Mouse (Mus musculus) liver, embryonic 12.5 days (tissue): Measurements from ENCODE around the gene Opcml. TPM values are rescaled to one million over a fixed set of nuclear protein-coding genes. Genes with fewer than 3 reads are reported as not detected.

Source experiments
- ATAC-seq: fragments of 200-750 bp; cut with Nextera tagmentation; 2 replicates; pipeline ENCODE4 v1.8.0; 2017; ENCODE audit warnings: moderate number of reproducible peaks, mild to moderate bottlenecking, moderate library complexity
- H3K27ac ChIP-seq: fragments of 300-500 bp; sonication (generic); 2 replicates; pipeline ENCODE4 v1.5.1; 2016; ENCODE audit warnings: mild to moderate bottlenecking
- H3K27me3 ChIP-seq: fragments of 300-500 bp; sonication (generic); replicated peaks from 2 replicates; pipeline ENCODE4 v1.6.1; 2016; ENCODE audit warnings: mild to moderate bottlenecking, moderate library complexity
- H3K36me3 ChIP-seq: fragments of 300-500 bp; sonication (generic); 2 replicates; pipeline ENCODE4 v1.6.1; 2016; ENCODE audit warnings: mild to moderate bottlenecking, moderate library complexity
- H3K4me1 ChIP-seq: fragments of 300-500 bp; sonication (generic); 2 replicates; pipeline ENCODE4 v1.6.1; 2016
- H3K4me2 ChIP-seq: fragments of 300-500 bp; sonication (generic); 2 replicates; pipeline ENCODE4 v1.6.1; 2016; ENCODE audit warnings: mild to moderate bottlenecking, moderate library complexity
- H3K4me3 ChIP-seq: fragments of 300-500 bp; sonication (generic); 2 replicates; pipeline ENCODE4 v1.5.1; 2016; ENCODE audit warnings: mild to moderate bottlenecking, moderate library complexity
- H3K9ac ChIP-seq: fragments of 300-500 bp; sonication (generic); 2 replicates; pipeline ENCODE4 v1.6.1; 2016; ENCODE audit warnings: mild to moderate bottlenecking, moderate library complexity
- H3K9me3 ChIP-seq: fragments of 300-500 bp; sonication (generic); replicated peaks from 2 replicates; pipeline ENCODE4 v1.6.1; 2016; ENCODE audit warnings: mild to moderate bottlenecking, moderate library complexity
- WGBS: fragments of 180-500 bp; shearing (Covaris S2); methylation state at CpG from one replicate; pipeline ENCODE4 v1.1.7; 2016; ENCODE audit not compliant: insufficient replicate concordance; 5-methylcytosine and 5-hydroxymethylcytosine counted together
- polyA plus RNA-seq: library from polyadenylated mRNA; unstranded; fragments of >200 nt; fragmentation: Nextera tagmentation; extraction: Ambion mirVana; gene quantifications from 2 replicates; pipeline ENCODE4 v1.2.1, GENCODE M21; 2016

The Opcml gene
- polyA plus RNA-seq, 1 experiment from 2014 or later = 0.23 TPM

- no peaks in the 10 kb centered on the region for H3K36me3 ChIP-seq
- no peak for ATAC-seq
- no peak overlapping the region for H3K9ac ChIP-seq
- no peaks in the 10 kb centered on the region for H3K9me3 ChIP-seq
- H3K4me2 ChIP-seq = no peak overlapping the region
- H3K27ac ChIP-seq = no peak overlapping the region
- no peak overlapping the region for H3K4me3 ChIP-seq
- H3K27me3 ChIP-seq = no peaks in the 10 kb centered on the region
- 42% methylated on average over 14 of the region's 14 CpGs for WGBS
- no peaks in the 10 kb centered on the region for H3K4me1 ChIP-seq
These were observed 772.6 kb downstream of the Opcml start for GRCm38 (mm10) chr9:28563066-28563683.

GRCm38 (mm10) chr9:28569041-28569522 lies 778.5 kb downstream of the Opcml start:
- Histone ChIP-seq H3K9me3 (no peaks in the 10 kb centered on the region), H3K4me1 (no peaks in the 10 kb centered on the region), H3K4me2 (no peak overlapping the region), H3K9ac (no peak overlapping the region), H3K27ac (no peak overlapping the region), H3K36me3 (no peaks in the 10 kb centered on the region), H3K27me3 (no peaks in the 10 kb centered on the region), H3K4me3 (no peak overlapping the region)
- WGBS = 13% methylated on average over 8 of the region's 8 CpGs
- no peak for ATAC-seq

GRCm38 (mm10) chr9:28569776-28570175 lies 779.2 kb downstream of the Opcml start:
- Histone ChIP-seq H3K4me1 (no peaks in the 10 kb centered on the region), H3K9me3 (no peaks in the 10 kb centered on the region), H3K36me3 (no peaks in the 10 kb centered on the region), H3K27me3 (no peaks in the 10 kb centered on the region), H3K4me2 (no peak overlapping the region), H3K27ac (no peak overlapping the region), H3K4me3 (no peak overlapping the region), H3K9ac (no peak overlapping the region)
- 36% methylated on average over 2 of the region's 2 CpGs for WGBS
- no peak for ATAC-seq

- no peak for ATAC-seq
- Histone ChIP-seq H3K9me3 (no peaks in the 10 kb centered on the region), H3K4me2 (no peak overlapping the region), H3K4me3 (no peak overlapping the region), H3K27me3 (no peaks in the 10 kb centered on the region), H3K4me1 (no peaks in the 10 kb centered on the region), H3K36me3 (no peaks in the 10 kb centered on the region), H3K9ac (no peak overlapping the region), H3K27ac (no peak overlapping the region)
- WGBS = 43% methylated on average over 2 of the region's 2 CpGs
These were observed 781.1 kb downstream of the Opcml start for GRCm38 (mm10) chr9:28571682-28572081.

- H3K4me2 ChIP-seq = no peak overlapping the region
- no peaks in the 10 kb centered on the region for H3K9me3 ChIP-seq
- no peaks in the 10 kb centered on the region for H3K4me1 ChIP-seq
- no peaks in the 10 kb centered on the region for H3K27me3 ChIP-seq
- no peak overlapping the region for H3K9ac ChIP-seq
- no peak overlapping the region for H3K27ac ChIP-seq
- no peak for ATAC-seq
- no peaks in the 10 kb centered on the region for H3K36me3 ChIP-seq
- 66% methylated on average over 9 of the region's 9 CpGs for WGBS
- no peak overlapping the region for H3K4me3 ChIP-seq
These were observed 781.7 kb downstream of the Opcml start for GRCm38 (mm10) chr9:28572136-28572774.

- H3K4me2 ChIP-seq = no peak overlapping the region
- no peaks in the 10 kb centered on the region for H3K9me3 ChIP-seq
- ATAC-seq = no peak
- H3K4me3 ChIP-seq = no peak overlapping the region
- no peaks in the 10 kb centered on the region for H3K4me1 ChIP-seq
- no peak overlapping the region for H3K27ac ChIP-seq
- no peaks in the 10 kb centered on the region for H3K36me3 ChIP-seq
- H3K9ac ChIP-seq = no peak overlapping the region
- no peaks in the 10 kb centered on the region for H3K27me3 ChIP-seq
These were observed 788.2 kb downstream of the Opcml start for GRCm38 (mm10) chr9:28578730-28579129.

- Histone ChIP-seq H3K27ac (no peak overlapping the region), H3K4me2 (no peak overlapping the region), H3K9ac (no peak overlapping the region), H3K9me3 (no peaks in the 10 kb centered on the region), H3K4me1 (no peaks in the 10 kb centered on the region), H3K27me3 (no peaks in the 10 kb centered on the region), H3K4me3 (no peak overlapping the region), H3K36me3 (no peaks in the 10 kb centered on the region)
- ATAC-seq = no peak
- 62% methylated on average over 3 of the region's 3 CpGs for WGBS
These were observed 796.7 kb downstream of the Opcml start for GRCm38 (mm10) chr9:28587253-28587652.

GRCm38 (mm10) chr9:28587857-28588388 lies 797.3 kb downstream of the Opcml start:
- WGBS = 72% methylated on average over 4 of the region's 4 CpGs
- Histone ChIP-seq H3K4me3 (no peak overlapping the region), H3K9ac (no peak overlapping the region), H3K27ac (no peak overlapping the region), H3K27me3 (no peaks in the 10 kb centered on the region), H3K4me1 (no peaks in the 10 kb centered on the region), H3K9me3 (no peaks in the 10 kb centered on the region), H3K4me2 (no peak overlapping the region), H3K36me3 (no peaks in the 10 kb centered on the region)
- ATAC-seq = no peak

GRCm38 (mm10) chr9:28588488-28588887 lies 797.9 kb downstream of the Opcml start:
- no peak overlapping the region for H3K4me3 ChIP-seq
- no peaks in the 10 kb centered on the region for H3K9me3 ChIP-seq
- H3K36me3 ChIP-seq = no peaks in the 10 kb centered on the region
- no peaks in the 10 kb centered on the region for H3K4me1 ChIP-seq
- H3K27me3 ChIP-seq = no peaks in the 10 kb centered on the region
- WGBS = 68% methylated on average over 1 of the region's 1 CpGs
- H3K27ac ChIP-seq = no peak overlapping the region
- no peak overlapping the region for H3K4me2 ChIP-seq
- no peak for ATAC-seq
- H3K9ac ChIP-seq = no peak overlapping the region

GRCm38 (mm10) chr9:28592208-28592607 lies 801.6 kb downstream of the Opcml start:
- Histone ChIP-seq H3K4me2 (no peak overlapping the region), H3K4me3 (no peak overlapping the region), H3K27ac (no peak overlapping the region), H3K27me3 (no peaks in the 10 kb centered on the region), H3K36me3 (no peaks in the 10 kb centered on the region), H3K4me1 (no peaks in the 10 kb centered on the region), H3K9ac (no peak overlapping the region), H3K9me3 (no peaks in the 10 kb centered on the region)
- no peak for ATAC-seq
- WGBS = 44% methylated on average over 3 of the region's 3 CpGs

- H3K9ac ChIP-seq = no peak overlapping the region
- H3K4me1 ChIP-seq = no peaks in the 10 kb centered on the region
- H3K27me3 ChIP-seq = no peaks in the 10 kb centered on the region
- 59% methylated on average over 3 of the region's 3 CpGs for WGBS
- no peak overlapping the region for H3K4me2 ChIP-seq
- H3K9me3 ChIP-seq = no peaks in the 10 kb centered on the region
- H3K27ac ChIP-seq = no peak overlapping the region
- H3K36me3 ChIP-seq = no peaks in the 10 kb centered on the region
- ATAC-seq = no peak
- no peak overlapping the region for H3K4me3 ChIP-seq
These were observed 804.5 kb downstream of the Opcml start for GRCm38 (mm10) chr9:28595062-28595461.

GRCm38 (mm10) chr9:28605561-28605960 lies 815.0 kb downstream of the Opcml start:
- Histone ChIP-seq H3K36me3 (no peaks in the 10 kb centered on the region), H3K27me3 (no peaks in the 10 kb centered on the region), H3K9ac (no peak overlapping the region), H3K9me3 (no peaks in the 10 kb centered on the region), H3K4me3 (no peak overlapping the region), H3K4me2 (no peak overlapping the region), H3K4me1 (no peaks in the 10 kb centered on the region), H3K27ac (no peak overlapping the region)
- ATAC-seq = no peak
- 54% methylated on average over 1 of the region's 1 CpGs for WGBS
